Mouse (Mus musculus): ENCODE data around the gene Cygb. TPM values are rescaled to one million over a fixed set of nuclear protein-coding genes. Genes with fewer than 3 reads are reported as not detected.
"Not testable (repeated sequence)": the region's sequence is repeated elsewhere in the genome, so short reads cannot be mapped to it uniquely, and the experiment has no call there.

The Cygb gene
- polyA plus RNA-seq, 1 experiment, result 18.9 TPM

- 4% methylated on average over 6 of the region's 6 CpGs for WGBS
- no peak for DNase-seq (ENCODE audit: low read depth, low spot score)
Observed at GRCm38 (mm10) chr11:116621258-116621704, 32.8 kb downstream of the Cygb start.

- DNase-seq (ENCODE audit: low read depth, low spot score), result no peak
- WGBS, result 76% methylated on average over 10 of the region's 10 CpGs
Observed at GRCm38 (mm10) chr11:116620559-116621253, 33.4 kb downstream of the Cygb start.

GRCm38 (mm10) chr11:116620073-116620472 lies 34.0 kb downstream of the Cygb start:
- 40% methylated on average over 9 of the region's 9 CpGs for WGBS
- no peak for DNase-seq (ENCODE audit: low read depth, low spot score)

GRCm38 (mm10) chr11:116619561-116619960 lies 34.6 kb downstream of the Cygb start:
- no peak for DNase-seq (ENCODE audit: low read depth, low spot score)
- WGBS, result 74% methylated on average over 8 of the region's 8 CpGs

DNA sequence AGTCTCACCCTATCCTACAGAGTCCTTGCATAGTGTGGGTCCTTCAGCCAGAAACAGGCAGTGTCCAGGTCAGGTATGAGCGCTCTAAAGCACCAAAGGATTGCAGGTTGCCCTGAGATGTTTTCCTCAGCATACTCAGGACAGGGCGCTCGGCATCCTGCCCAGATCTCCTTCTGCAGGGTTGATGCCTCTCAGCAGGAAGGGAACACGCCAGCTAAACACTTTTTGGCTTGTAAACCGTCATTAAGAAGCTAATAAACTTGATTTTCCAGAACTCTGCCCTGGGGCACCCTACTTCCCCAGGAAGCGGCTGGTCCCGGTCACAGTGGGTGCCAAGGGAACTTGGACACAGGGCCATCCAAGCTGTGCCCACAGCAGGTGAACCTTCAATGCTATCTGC lies 35.0 kb downstream of the Cygb start:
- WGBS, result 80% methylated on average over 7 of the region's 7 CpGs
- DNase-seq (ENCODE audit: low read depth, low spot score), result no peak

GRCm38 (mm10) chr11:116618666-116619065 lies 35.4 kb downstream of the Cygb start:
- DNase-seq (ENCODE audit: low read depth, low spot score), result no peak
- WGBS, result 95% methylated on average over 7 of the region's 7 CpGs

- WGBS, result 69% methylated on average over 7 of the region's 7 CpGs
- DNase-seq (ENCODE audit: low read depth, low spot score), result no peak
Observed at GRCm38 (mm10) chr11:116617641-116618040, 36.5 kb downstream of the Cygb start.

- no peak for DNase-seq (ENCODE audit: low read depth, low spot score)
- WGBS, result 65% methylated on average over 10 of the region's 10 CpGs
Observed at GRCm38 (mm10) chr11:116616438-116617118, 37.5 kb downstream of the Cygb start.

DNA sequence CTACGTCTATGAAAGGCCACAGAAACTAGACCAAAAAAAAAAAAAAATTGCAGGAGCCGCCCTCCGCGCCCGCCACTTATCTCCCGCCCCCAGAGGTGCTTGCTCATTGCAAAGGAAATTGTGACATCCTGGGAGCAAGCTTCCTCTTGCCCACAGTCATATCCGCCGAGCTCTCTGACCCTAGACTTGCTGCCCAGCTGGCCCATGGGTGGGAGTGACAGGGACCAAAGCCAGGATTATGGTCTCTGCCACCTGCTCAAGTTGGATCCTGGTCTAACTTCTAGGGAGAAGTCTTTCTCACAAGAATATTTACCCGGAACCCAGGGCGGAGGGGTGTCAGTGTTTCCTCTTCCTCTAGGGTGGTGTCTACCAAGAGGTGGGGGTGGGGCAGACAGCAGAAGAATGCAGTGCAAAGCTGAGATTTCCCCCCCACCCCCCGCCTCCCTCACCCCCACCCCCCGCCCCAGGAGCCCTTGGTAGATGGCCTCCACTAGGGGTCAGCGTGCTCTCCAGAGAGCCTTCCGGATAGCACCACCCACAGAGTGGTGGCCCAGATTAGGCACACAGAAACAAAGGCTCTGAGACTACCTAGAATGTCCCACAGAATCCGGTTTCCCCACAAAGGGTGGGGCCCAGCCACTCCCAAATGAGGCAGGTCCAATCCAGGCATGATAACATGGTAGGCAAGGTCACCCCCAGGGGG lies 38.2 kb downstream of the Cygb start:
- no peak for DNase-seq (ENCODE audit: low read depth, low spot score)

GRCm38 (mm10) chr11:116613234-116613633 lies 40.9 kb downstream of the Cygb start:
- WGBS, result 94% methylated on average over 6 of the region's 6 CpGs
- no peak for DNase-seq (ENCODE audit: low read depth, low spot score)

More for the DNA sequence above, 38.2 kb downstream of the Cygb start:
- WGBS, result 18% methylated on average over 15 of the region's 15 CpGs

- 94% methylated on average over 1 of the region's 1 CpGs for WGBS
Observed at GRCm38 (mm10) chr11:116612554-116612953, 41.6 kb downstream of the Cygb start.

DNA sequence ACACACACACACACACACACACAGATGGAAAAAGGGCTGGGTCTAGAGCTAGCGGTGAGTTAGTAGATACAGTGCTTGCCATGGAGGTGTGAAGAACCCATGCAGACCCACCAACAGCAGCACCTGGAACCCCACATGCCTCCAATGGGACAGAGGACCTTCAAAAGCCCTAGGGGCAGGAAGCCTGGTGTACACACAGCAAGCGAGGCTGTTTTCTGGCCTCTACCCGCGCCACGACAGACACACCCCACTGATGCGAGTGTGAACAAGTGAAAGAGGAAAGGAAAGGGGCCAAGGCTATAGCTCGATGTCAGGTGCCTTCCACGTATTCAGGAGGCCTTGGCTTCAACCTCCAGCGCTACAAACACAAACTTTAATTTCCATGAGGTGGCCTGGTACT lies 42.2 kb downstream of the Cygb start:
- 88% methylated on average over 9 of the region's 9 CpGs for WGBS
- DNase-seq (ENCODE audit: low read depth, low spot score), result no peak

More at GRCm38 (mm10) chr11:116612554-116612953, 41.6 kb downstream of the Cygb start:
- no peak for DNase-seq (ENCODE audit: low read depth, low spot score)

DNA sequence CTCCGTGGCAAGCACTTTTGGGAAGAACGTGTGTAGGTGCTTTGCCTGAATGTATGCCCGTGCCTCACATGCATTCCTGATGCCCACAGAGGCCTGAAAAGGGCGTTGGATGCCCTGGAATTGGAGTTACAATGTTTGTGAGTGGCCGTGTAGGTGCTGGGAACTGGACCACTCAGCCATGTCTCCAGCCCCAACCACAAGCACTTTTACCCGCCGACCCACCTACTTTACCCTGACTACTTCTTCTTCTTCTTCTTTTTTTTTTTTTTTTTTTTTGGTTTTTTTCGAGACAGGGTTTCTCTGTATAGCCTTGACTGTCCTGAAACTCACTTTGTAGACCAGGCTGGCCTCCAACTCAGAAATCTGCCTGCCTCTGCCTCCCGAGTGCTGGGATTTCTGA lies 42.9 kb downstream of the Cygb start:
- WGBS, result 90% methylated on average over 9 of the region's 9 CpGs
- DNase-seq (ENCODE audit: low read depth, low spot score), result not testable (repeated sequence)

- no peak for DNase-seq (ENCODE audit: low read depth, low spot score)
- 84% methylated on average over 15 of the region's 15 CpGs for WGBS
Observed at GRCm38 (mm10) chr11:116609965-116610630, 44.0 kb downstream of the Cygb start.

GRCm38 (mm10) chr11:116607717-116608116 lies 46.4 kb downstream of the Cygb start:
- 93% methylated on average over 3 of the region's 3 CpGs for WGBS
- no peak for DNase-seq (ENCODE audit: low read depth, low spot score)

DNA sequence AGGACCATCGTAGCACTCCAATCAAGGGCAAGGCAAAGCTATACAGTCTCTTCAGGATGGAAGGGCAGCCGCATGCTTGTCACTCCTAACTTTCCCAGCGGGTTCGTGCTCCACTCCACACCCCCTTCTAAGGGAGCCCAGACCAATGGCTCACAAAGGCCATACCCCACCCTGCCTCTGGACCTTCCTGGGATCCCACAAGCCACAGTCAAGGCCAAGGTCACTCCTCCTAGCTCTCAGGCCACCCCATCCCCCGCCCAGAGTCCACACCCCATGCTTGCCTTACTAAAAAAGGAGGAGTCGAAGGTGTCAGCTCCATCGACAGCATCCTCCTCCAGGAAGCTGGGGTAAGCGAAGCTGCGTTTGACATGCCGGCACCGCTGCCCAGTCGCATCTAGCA lies 50.0 kb downstream of the Cygb start:
- no peak for DNase-seq (ENCODE audit: low read depth, low spot score)

GRCm38 (mm10) chr11:116603339-116603738 lies 50.8 kb downstream of the Cygb start:
- no peak for DNase-seq (ENCODE audit: low read depth, low spot score)
- 92% methylated on average over 10 of the region's 10 CpGs for WGBS

More for the DNA sequence above, 50.0 kb downstream of the Cygb start:
- 93% methylated on average over 12 of the region's 12 CpGs for WGBS

DNA sequence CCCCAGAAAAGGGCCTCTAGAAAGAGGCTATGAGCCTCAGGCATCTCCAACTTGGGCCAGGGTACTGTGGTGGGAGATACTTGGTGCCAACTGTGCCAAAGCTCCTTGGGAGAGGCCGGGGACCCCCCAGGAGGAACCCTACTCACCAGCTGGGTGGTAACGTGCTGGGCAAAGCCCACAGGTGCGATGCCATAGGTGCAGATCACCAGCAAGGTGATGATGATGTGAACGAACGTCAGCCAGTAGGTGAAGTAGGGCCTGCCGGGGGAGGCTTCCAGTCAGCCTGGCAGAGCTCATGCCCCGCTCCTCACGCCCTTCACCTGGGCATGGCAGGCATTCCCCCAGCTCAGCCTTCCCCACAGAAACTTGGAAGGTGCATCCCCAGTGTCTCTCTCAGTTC lies 52.1 kb downstream of the Cygb start:
- no peak for DNase-seq (ENCODE audit: low read depth, low spot score)
- WGBS, result 92% methylated on average over 8 of the region's 8 CpGs

- 94% methylated on average over 8 of the region's 8 CpGs for WGBS
Observed at GRCm38 (mm10) chr11:116601166-116601565, 52.9 kb downstream of the Cygb start.

GRCm38 (mm10) chr11:116599230-116599629 lies 54.9 kb downstream of the Cygb start:
- WGBS, result 94% methylated on average over 15 of the region's 15 CpGs

More at GRCm38 (mm10) chr11:116601166-116601565, 52.9 kb downstream of the Cygb start:
- no peak for DNase-seq (ENCODE audit: low read depth, low spot score)

More at GRCm38 (mm10) chr11:116599230-116599629, 54.9 kb downstream of the Cygb start:
- DNase-seq (ENCODE audit: low read depth, low spot score), result no peak
